Mouse (Mus musculus): ENCODE results near the gene Sv2b.

DNA sequence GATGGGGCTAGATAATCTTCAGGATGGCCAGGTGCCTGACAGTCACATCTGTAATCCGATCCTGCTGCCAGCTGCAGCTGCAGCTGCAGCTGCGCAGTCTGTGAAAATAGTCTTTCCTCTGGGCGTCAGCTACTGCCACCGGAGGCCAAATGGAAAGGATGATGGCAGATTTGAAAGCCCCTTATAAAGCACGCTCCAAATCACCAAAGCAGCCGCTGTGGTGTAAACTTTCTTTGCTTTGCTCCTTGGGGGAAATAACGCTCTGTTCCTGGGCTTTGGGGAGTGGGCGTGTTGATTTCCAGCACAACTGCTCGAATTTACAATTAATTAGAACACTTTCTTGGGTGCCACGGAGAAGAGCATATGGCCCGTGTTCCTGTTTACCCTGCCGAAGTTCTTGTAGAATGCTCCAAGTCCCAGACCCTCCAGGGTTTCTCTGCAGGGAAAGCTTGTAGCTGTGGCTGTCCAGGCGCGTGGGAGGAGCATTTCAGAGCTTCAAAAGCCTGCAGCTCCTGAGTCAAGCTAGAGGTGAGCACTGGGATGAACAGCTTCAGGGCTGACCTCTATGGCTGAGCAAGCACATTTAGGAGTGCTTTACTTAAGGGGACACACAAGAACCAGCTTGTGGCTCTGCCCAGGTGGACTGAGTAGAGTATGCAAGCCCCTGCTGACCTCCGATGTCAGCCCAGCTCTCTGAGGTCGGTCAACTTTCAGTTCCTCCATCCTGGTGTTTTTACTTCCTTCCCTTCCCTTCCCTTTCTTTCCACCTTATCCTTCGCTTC lies 167.0 kb downstream of the Sv2b start:
- TF ChIP-seq CTCF (IDR thresholded peaks at IDR 0.05; ENCODE audit: extremely low read depth, insufficient read length, insufficient replicate concordance, low read depth, low read length), result no peak
- no peak for TF ChIP-seq POLR2A (IDR thresholded peaks at IDR 0.05; ENCODE audit: low read depth, low read length)

All from small intestine, adult 2 months (tissue).